Mouse (Mus musculus) kidney, adult 2 months (tissue): ENCODE data around the gene Lgals3. TPM values are rescaled to one million over a fixed set of nuclear protein-coding genes. Genes with fewer than 3 reads are reported as not detected.
A peak's percentile ranks its signal among the peaks of the same experiment; 100 is the strongest.

Experiments used
- DNase-seq: peaks from one replicate; pipeline ENCODE4 v3.0.0; 2021
- H3K27ac ChIP-seq: fragments of 200-500 bp; 2 replicates; pipeline ENCODE4 v1.5.1; 2012; ENCODE audit warnings: low read depth, low read length, control low read depth, inconsistent platforms; ENCODE audit not compliant: insufficient read depth
- H3K27me3 ChIP-seq: fragments of 200-500 bp; replicated peaks from 2 replicates; pipeline ENCODE4 v1.6.1; 2012; ENCODE audit warnings: mild to moderate bottlenecking, moderate library complexity, low read length, inconsistent platforms; ENCODE audit not compliant: control insufficient read depth, insufficient read depth
- H3K36me3 ChIP-seq: fragments of 200-500 bp; 2 replicates; pipeline ENCODE4 v1.6.1; 2012; ENCODE audit warnings: mild to moderate bottlenecking, moderate library complexity, low read length, inconsistent platforms; ENCODE audit not compliant: control insufficient read depth, insufficient read depth
- H3K4me1 ChIP-seq: fragments of 200-500 bp; 2 replicates; pipeline ENCODE4 v1.6.1; 2011; ENCODE audit warnings: low read length; ENCODE audit not compliant: control insufficient read depth, insufficient read depth
- H3K4me3 ChIP-seq: fragments of 200-500 bp; 2 replicates; pipeline ENCODE4 v1.5.1; 2011; ENCODE audit warnings: mild to moderate bottlenecking, low read depth, low read length, control low read depth; ENCODE audit not compliant: insufficient read depth
- CTCF ChIP-seq: fragments of 200-500 bp; conservative IDR thresholded peaks from 2 replicates; pipeline ENCODE4 v1.5.1; 2011; ENCODE audit warnings: low read depth, mild to moderate bottlenecking, control low read depth, low read length, moderate library complexity, mixed read lengths; ENCODE audit not compliant: insufficient read depth, insufficient read length
- POLR2A ChIP-seq: fragments of 200-500 bp; IDR thresholded peaks from one replicate; pipeline ENCODE4 v1.6.1; 2011; ENCODE audit warnings: low read depth, low read length, control low read depth
- WGBS: fragments of 180-500 bp; shearing (Covaris S2); methylation state at CpG from one replicate; pipeline ENCODE4 v1.1.7; 2018; 5-methylcytosine and 5-hydroxymethylcytosine counted together
- polyA plus RNA-seq: library from polyadenylated mRNA; depleted of rRNA; stranded (reverse); fragments of >200 nt; gene quantifications from 2 replicates; pipeline ENCODE4 v1.2.3, GENCODE M21; 2012; rRNA removed

The Lgals3 gene
- polyA plus RNA-seq, 1 experiment, result 76.1 TPM

- no peak for TF ChIP-seq CTCF
- no peak for TF ChIP-seq POLR2A
- H3K27me3 ChIP-seq, result no peaks in the 10 kb centered on the region
- no peaks in the 10 kb centered on the region for H3K36me3 ChIP-seq
- no peak overlapping the region for H3K4me3 ChIP-seq
- H3K27ac ChIP-seq, result no peak overlapping the region
- no peaks in the 10 kb centered on the region for H3K4me1 ChIP-seq
- no peak for DNase-seq
- 76% methylated on average over 4 of the region's 4 CpGs for WGBS
Observed at GRCm38 (mm10) chr14:47422466-47422865, 54.9 kb downstream of the Lgals3 start.

GRCm38 (mm10) chr14:47432987-47433386 lies 65.4 kb downstream of the Lgals3 start:
- H3K27me3 ChIP-seq, result no peaks in the 10 kb centered on the region
- H3K4me3 ChIP-seq, result no peak overlapping the region
- no peak overlapping the region for H3K27ac ChIP-seq
- no peaks in the 10 kb centered on the region for H3K4me1 ChIP-seq
- no peak for DNase-seq
- H3K36me3 ChIP-seq, result no peaks in the 10 kb centered on the region
- TF ChIP-seq POLR2A (no peak), CTCF (peak; percentile 44)

Other genes starting within 250 kb of the Lgals3 start
- gene Gch1, start 178.3 kb upstream of the Lgals3 start, polyA plus RNA-seq, result 1.9 and 2.5 TPM in 2 replicates
- 0.31 and 0.48 TPM in 2 replicates for gene Wdhd1, start 90.9 kb upstream of the Lgals3 start, polyA plus RNA-seq
- 2.8 and 3.5 TPM in 2 replicates for gene Socs4, start 90.8 kb upstream of the Lgals3 start, polyA plus RNA-seq
- gene Mapk1ip1l, start 69.5 kb upstream of the Lgals3 start, polyA plus RNA-seq, result 34.0 and 34.5 TPM in 2 replicates
- gene Dlgap5, start 50.7 kb downstream of the Lgals3 start, polyA plus RNA-seq, result 0.23 and 0.33 TPM in 2 replicates
- gene Fbxo34, start 82.7 kb downstream of the Lgals3 start, polyA plus RNA-seq, result 10.2 and 13.0 TPM in 2 replicates
- gene Atg14, start 202.9 kb downstream of the Lgals3 start, polyA plus RNA-seq, result 8.9 and 9.4 TPM in 2 replicates